Mouse (Mus musculus) G1E (cell line): ENCODE measurements around the gene Tcirg1.

ENCODE experiments used
- CTCF ChIP-seq: IDR thresholded peaks from 2 replicates; pipeline ENCODE4 v1.5.1; 2012; ENCODE audit warnings: low read depth, low read length, inconsistent platforms, mixed read lengths
- GATA1 ChIP-seq: IDR thresholded peaks from 2 replicates; pipeline ENCODE4 v1.6.1; 2012; ENCODE audit warnings: borderline replicate concordance, low read length, inconsistent platforms, mixed read lengths
- GATA2 ChIP-seq: IDR thresholded peaks from 2 replicates; pipeline ENCODE4 v1.6.1; 2012; ENCODE audit warnings: low read depth, low read length, inconsistent platforms, borderline replicate concordance
- POLR2AphosphoS5 ChIP-seq: IDR thresholded peaks from 2 replicates; pipeline ENCODE4 v1.6.1; 2012; ENCODE audit warnings: low read depth, low read length, inconsistent platforms; ENCODE audit not compliant: insufficient replicate concordance
- TAL1 ChIP-seq: conservative IDR thresholded peaks from 2 replicates; pipeline ENCODE4 v1.6.1; 2012; ENCODE audit warnings: low read depth, low read length, inconsistent platforms, mixed read lengths

GRCm38 (mm10) chr19:3952099-3952498 is 45.2 kb upstream of the Tcirg1 start:
- TF ChIP-seq CTCF (no peak), GATA1 (no peak), POLR2AphosphoS5 (no peak), TAL1 (no peak), GATA2 (no peak)
